Mouse (Mus musculus): ENCODE measurements around the gene Pfkp. TPM values are rescaled to one million over a fixed set of nuclear protein-coding genes. Genes with fewer than 3 reads are reported as not detected.

Gene Pfkp
- 262 TPM for polyA plus RNA-seq (2017; shearing (Covaris generic))

GRCm38 (mm10) chr13:6648669-6649233 lies at the start of gene Pfkp:
TSS of gene Pfkp (minus strand) at chr13:6648777.

Other genes with a start within 250 kb of the Pfkp start
- 65.8 TPM for gene Pitrm1, start 100.6 kb downstream of the Pfkp start, polyA plus RNA-seq (2017; shearing (Covaris generic))